Mouse (Mus musculus) forebrain, postnatal 0 days (tissue): ENCODE results near the gene Rptn. TPM values are rescaled to one million over a fixed set of nuclear protein-coding genes. Genes with fewer than 3 reads are reported as not detected.
A peak's percentile ranks its signal among the peaks of the same experiment; 100 is the strongest.
"Not testable (repeated sequence)": the region's sequence is repeated elsewhere in the genome, so short reads cannot be mapped to it uniquely, and the experiment has no call there.

Source experiments
- ATAC-seq: fragments of 200-750 bp; cut with Nextera tagmentation; 2 replicates; pipeline ENCODE4 v1.8.0; 2017; ENCODE audit warnings: mild to moderate bottlenecking, moderate library complexity
- DNase-seq: peaks from one replicate; pipeline ENCODE4 v3.0.0-alpha.2; 2015
- H3K27ac ChIP-seq: fragments of 300-500 bp; sonication (generic); 2 replicates; pipeline ENCODE4 v1.5.1; 2014; ENCODE audit warnings: low read depth, mild to moderate bottlenecking, antibody characterized with exemption, low read length, moderate library complexity, mixed read lengths
- H3K27me3 ChIP-seq: fragments of 300-500 bp; sonication (generic); 2 replicates; pipeline ENCODE4 v1.6.1; 2014; ENCODE audit warnings: mild to moderate bottlenecking, low read length, mixed read lengths; ENCODE audit not compliant: insufficient read depth
- H3K36me3 ChIP-seq: fragments of 300-500 bp; sonication (generic); 2 replicates; pipeline ENCODE4 v1.6.1; 2014; ENCODE audit warnings: mild to moderate bottlenecking, moderate library complexity; ENCODE audit not compliant: insufficient read depth
- H3K4me1 ChIP-seq: fragments of 300-500 bp; sonication (generic); 2 replicates; pipeline ENCODE4 v1.6.1; 2014; ENCODE audit warnings: antibody characterized with exemption; ENCODE audit not compliant: insufficient read depth
- H3K4me2 ChIP-seq: fragments of 300-500 bp; sonication (generic); 2 replicates; pipeline ENCODE4 v1.6.1; 2014; ENCODE audit warnings: low read depth, mild to moderate bottlenecking, moderate library complexity
- H3K4me3 ChIP-seq: fragments of 300-500 bp; sonication (generic); 2 replicates; pipeline ENCODE4 v1.5.1; 2014; ENCODE audit warnings: low read depth, low read length, mixed read lengths
- H3K9ac ChIP-seq: fragments of 300-500 bp; sonication (generic); 2 replicates; pipeline ENCODE4 v1.6.1; 2014; ENCODE audit warnings: mild to moderate bottlenecking
- H3K9me3 ChIP-seq: fragments of 300-500 bp; sonication (generic); 2 replicates; pipeline ENCODE4 v1.6.1; 2016; ENCODE audit warnings: low read length
- CTCF ChIP-seq: sonication (generic); IDR thresholded peaks from 2 replicates; pipeline ENCODE4 v1.5.1; 2016; ENCODE audit warnings: antibody characterized with exemption, control low read depth, low read depth
- WGBS: fragments of 180-500 bp; shearing (Covaris S2); extraction: QIAGEN DNeasy Blood & Tissue Kit; methylation state at CpG from one replicate; pipeline ENCODE4 v1.1.7; 2014; 5-methylcytosine and 5-hydroxymethylcytosine counted together
- microRNA-seq, 2 experiments: library from miRNA; unstranded; fragments of <30 nt; microRNA quantifications; one replicate each; pipeline ENCODE4; 2016
- polyA plus RNA-seq: library from polyadenylated mRNA; unstranded; fragments of >200 nt; fragmentation: Nextera tagmentation; extraction: Ambion mirVana; gene quantifications from 2 replicates; pipeline ENCODE4 v1.2.1, GENCODE M21; 2015
- total RNA-seq: library from RNA; depleted of rRNA; stranded (reverse); fragments of >200 nt; gene quantifications from 2 replicates; pipeline ENCODE4 v1.2.3, GENCODE M21; 2014; rRNA removed

The Rptn gene
- total and polyA plus RNA-seq, 2 experiments from 2014 or later, result not detected

DNA sequence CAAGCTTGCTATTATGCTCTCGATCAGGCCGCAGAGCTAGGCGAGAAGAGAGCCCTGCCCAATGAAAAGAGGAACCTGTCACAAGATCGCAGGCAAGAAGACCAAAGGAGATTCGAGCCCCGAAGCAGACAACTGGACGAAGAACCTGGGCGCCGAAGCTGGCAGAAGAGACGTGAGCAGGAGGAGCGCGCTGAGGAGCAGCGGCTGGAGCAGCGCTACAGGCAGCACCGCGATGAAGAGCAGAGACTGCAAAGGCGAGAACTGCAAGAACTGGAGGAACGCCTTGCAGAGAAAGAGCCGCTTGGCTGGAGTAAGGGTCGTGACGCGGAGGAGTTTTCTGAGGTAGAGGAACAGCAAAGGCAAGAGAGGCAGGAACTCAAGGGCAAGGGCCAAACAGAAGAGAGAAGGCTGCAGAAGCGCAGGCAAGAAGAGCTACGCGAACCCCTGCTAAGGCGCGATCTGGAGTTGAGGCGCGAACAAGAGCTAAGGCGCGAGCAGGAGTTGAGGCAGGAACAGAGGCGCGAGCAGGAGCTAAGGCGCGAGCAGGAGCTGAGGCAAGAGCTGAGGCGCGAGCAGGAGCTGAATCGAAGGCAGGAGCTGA lies 50.1 kb downstream of the Rptn start:
- 1% methylated on average over 38 of the region's 38 CpGs for WGBS
- Histone ChIP-seq H3K4me1 (no peaks in the 10 kb centered on the region), H3K4me2 (peak overlapping the region; percentile 93), H3K27me3 (peaks cover 26% of the 10 kb centered on the region), H3K9me3 (no peaks in the 10 kb centered on the region), H3K9ac (peak overlapping the region; percentile 28; the same call in 1 of the 2 replicates), H3K36me3 (no peaks in the 10 kb centered on the region), H3K4me3 (peak overlapping the region; percentile 58), H3K27ac (no peak overlapping the region)
- TF ChIP-seq CTCF, result no peak
- DNase-seq, result peak; percentile 41
- no peak for ATAC-seq

DNA sequence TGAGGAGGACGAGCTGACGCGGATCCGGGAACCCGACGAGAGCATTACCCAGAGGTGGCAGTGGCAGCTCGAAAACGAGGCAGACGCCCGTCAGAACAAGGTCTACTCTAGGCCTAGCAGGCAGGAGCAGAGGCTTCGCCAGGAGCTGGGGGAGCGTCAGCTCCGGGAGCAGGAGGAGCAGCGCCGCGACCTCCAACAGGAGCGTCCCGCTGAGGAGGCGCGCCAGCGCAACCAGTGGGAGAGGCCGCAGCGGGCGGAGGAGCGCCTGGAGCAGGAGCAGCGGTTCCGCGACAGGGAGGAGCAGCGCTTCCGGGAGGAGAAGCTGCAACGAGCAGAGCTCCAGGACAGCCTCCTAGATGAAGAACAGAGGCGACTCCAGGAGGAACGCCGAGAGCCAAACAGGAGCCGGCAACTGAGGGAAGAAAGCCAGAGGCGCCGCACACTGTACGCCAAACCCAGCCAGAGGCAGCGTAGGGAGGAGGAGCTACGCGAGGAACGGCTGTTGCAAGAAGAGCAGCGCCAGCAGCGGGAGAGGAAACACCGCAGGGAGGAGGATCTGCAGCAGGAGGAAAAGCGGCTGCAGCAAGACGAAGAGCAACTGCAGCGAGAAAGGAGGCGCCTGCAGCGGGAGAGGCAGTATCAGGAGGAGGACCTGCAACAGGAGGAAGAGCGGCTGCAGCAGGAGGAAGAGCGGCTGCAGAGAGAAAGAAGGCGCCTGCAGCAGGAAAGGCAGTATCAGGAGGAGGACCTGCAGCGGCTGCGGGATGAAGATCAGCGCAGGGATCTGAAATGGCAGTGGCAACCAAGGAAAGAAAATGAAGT lies 51.1 kb downstream of the Rptn start:
- H3K4me2 ChIP-seq, result peak overlapping the region; percentile 93
- DNase-seq (peak; percentile 85), ATAC-seq (peak; percentile 86)
- H3K27me3 ChIP-seq, result peaks cover 26% of the 10 kb centered on the region
- peak overlapping the region; percentile 80 for H3K27ac ChIP-seq
- no peaks in the 10 kb centered on the region for H3K4me1 ChIP-seq
- H3K9ac ChIP-seq, result peak overlapping the region; percentile 53
- no peak; the same call in 1 of the 2 replicates for TF ChIP-seq CTCF
- WGBS, result 3% methylated on average over 56 of the region's 56 CpGs
- H3K9me3 ChIP-seq, result no peaks in the 10 kb centered on the region
- peak overlapping the region; percentile 58 for H3K4me3 ChIP-seq
- no peaks in the 10 kb centered on the region for H3K36me3 ChIP-seq

DNA sequence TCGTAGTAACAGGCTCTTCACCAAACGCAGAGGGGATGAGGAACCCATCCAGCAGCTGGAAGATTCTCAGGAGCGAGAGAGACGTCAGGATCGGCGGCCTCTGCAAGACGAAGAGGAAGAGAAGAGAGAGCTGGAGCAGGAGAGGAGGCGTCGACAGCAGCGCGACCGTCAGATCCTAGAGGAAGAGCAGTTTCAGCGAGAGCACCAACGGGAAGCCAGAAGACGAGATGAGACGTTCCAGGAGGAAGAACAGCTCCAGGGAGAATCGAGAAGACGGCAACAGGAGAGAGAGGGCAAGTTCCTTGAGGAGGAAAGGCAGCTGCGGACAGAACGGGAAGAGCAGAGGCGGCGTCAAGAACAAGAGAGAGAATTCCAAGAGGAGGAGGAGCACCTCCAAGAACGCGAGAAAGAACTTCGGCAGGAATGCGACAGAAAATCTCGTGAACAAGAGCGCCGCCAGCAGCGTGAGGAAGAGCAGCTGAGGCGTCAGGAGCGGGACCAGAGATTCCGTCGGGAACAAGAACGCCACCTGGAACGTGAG lies 51.7 kb downstream of the Rptn start:
- Histone ChIP-seq H3K4me3 (peak overlapping the region; percentile 58), H3K4me1 (no peaks in the 10 kb centered on the region), H3K36me3 (no peaks in the 10 kb centered on the region), H3K4me2 (peak overlapping the region; percentile 93), H3K9ac (peak overlapping the region; percentile 53), H3K27ac (peak overlapping the region; percentile 80), H3K27me3 (peaks cover 32% of the 10 kb centered on the region), H3K9me3 (no peaks in the 10 kb centered on the region)
- DNase-seq (peak; percentile 56), ATAC-seq (peak; percentile 5; the same call in 1 of the 2 replicates)
- under 1% methylated on average over 36 of the region's 36 CpGs for WGBS
- peak; percentile 15; the same call in 1 of the 2 replicates for TF ChIP-seq CTCF

DNA sequence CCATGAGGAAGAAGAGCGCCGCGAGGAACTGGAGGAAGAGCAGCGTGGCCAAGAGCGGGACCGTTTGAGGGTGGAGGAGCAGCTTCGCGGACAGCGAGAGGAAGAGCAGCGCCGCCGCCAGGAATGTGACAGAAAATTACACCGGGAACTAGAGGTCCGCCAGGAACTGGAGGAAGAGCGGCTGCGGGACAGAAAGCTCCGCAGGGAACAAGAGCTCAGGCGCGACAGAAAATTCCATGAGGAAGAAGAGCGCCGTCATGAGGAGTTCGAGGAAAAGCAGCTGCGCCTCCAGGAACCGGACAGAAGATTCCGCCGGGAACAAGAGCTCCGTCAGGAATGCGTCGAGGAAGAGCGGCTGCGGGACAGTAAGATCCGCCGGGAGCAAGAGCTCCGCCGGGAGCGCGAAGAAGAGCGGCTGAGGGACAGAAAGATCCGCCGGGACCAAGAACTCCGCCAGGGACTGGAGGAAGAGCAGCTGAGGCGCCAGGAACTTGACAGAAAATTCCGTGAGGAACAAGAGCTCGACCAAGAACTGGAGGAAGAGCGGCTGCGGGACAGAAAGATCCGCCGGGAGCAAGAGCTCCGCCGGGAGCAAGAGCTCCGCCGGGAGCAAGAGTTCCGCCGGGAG lies 52.7 kb downstream of the Rptn start:
- no peaks in the 10 kb centered on the region for H3K9me3 ChIP-seq
- peak; percentile 24; the same call in 1 of the 2 replicates for TF ChIP-seq CTCF
- peak overlapping the region; percentile 58 for H3K4me3 ChIP-seq
- no peaks in the 10 kb centered on the region for H3K36me3 ChIP-seq
- DNase-seq, result peak; percentile 45
- no peak for ATAC-seq
- H3K27ac ChIP-seq, result no peak overlapping the region
- H3K4me1 ChIP-seq, result no peaks in the 10 kb centered on the region
- 2% methylated on average over 54 of the region's 54 CpGs for WGBS
- H3K27me3 ChIP-seq, result peaks cover 27% of the 10 kb centered on the region
- H3K4me2 ChIP-seq, result peak overlapping the region; percentile 93
- peak overlapping the region; percentile 40 for H3K9ac ChIP-seq

DNA sequence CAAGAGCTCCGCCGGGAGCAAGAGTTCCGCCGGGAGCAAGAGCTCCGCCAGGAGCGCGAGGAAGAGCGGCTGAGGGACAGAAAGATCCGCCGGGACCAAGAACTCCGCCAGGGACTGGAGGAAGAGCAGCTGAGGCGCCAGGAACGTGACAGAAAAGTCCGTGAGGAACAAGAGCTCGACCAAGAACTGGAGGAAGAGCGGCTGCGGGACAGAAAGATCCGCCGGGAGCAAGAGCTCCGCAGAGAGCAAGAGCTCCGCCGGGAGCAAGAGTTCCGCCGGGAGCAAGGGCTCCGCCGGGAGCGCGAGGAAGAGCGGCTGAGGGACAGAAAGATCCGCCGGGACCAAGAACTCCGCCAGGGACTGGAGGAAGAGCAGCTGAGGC lies 53.2 kb downstream of the Rptn start:
- 3% methylated on average over 32 of the region's 32 CpGs for WGBS
- Histone ChIP-seq H3K4me2 (peak overlapping the region; percentile 93), H3K9ac (peak overlapping the region; percentile 45), H3K4me3 (peak overlapping the region; percentile 58), H3K27me3 (peaks cover 29% of the 10 kb centered on the region)
- not testable (repeated sequence) for DNase-seq, H3K9me3 ChIP-seq, H3K27ac ChIP-seq, H3K36me3 ChIP-seq, H3K4me1 ChIP-seq, ATAC-seq

DNA sequence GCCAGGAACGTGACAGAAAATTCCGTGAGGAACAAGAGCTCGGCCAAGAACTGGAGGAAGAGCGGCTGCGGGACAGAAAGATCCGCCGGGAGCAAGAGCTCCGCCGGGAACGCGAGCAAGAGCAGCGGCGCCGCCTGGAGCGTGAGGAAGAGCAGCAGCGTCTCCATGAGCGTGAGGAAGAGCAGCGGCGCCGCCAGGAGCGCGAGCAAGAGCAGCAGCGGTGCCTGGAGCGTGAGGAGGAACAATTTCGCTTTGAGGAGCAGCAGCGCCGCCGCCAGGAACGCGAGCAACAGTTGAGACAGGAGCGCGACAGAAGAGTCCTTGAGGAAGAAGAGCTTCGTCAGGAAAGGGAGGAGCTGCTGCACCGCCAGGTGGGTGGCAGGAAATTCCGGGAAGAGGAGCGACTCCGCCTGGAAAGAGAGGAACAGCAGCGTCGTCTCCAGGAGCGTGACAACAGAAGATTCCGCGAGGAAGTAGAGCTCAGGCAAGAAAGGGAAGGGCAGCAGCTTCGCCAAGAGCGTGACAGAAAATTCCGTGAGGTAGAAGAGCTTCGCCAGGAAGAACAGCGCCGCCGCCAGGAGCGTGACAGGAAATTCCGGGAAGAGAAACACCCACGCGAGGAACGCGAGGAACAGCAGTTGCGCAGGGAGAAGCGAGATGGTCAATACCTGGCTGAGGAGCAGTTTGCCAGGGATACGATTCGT lies 53.8 kb downstream of the Rptn start:
- peak overlapping the region; percentile 45 for H3K9ac ChIP-seq
- H3K27me3 ChIP-seq, result peaks cover 27% of the 10 kb centered on the region
- H3K36me3 ChIP-seq, result no peaks in the 10 kb centered on the region
- ATAC-seq (peak; percentile 62), DNase-seq (peak; percentile 82)
- H3K4me3 ChIP-seq, result peak overlapping the region; percentile 58
- under 1% methylated on average over 59 of the region's 59 CpGs for WGBS
- H3K4me1 ChIP-seq, result no peaks in the 10 kb centered on the region
- H3K9me3 ChIP-seq, result no peaks in the 10 kb centered on the region
- peak overlapping the region; percentile 93 for H3K4me2 ChIP-seq
- peak; percentile 62 for TF ChIP-seq CTCF
- no peak overlapping the region; the same call in 1 of the 2 replicates for H3K27ac ChIP-seq

Small RNAs within 50 kb of the gene (microRNA-seq; reads per million reads assigned to microRNA genes)
- 0 reads per million in 2 experiments for gene Gm22752
- gene Gm44353, result 0 reads per million in 2 experiments

Other genes with a start within 250 kb of the Rptn start
- gene Crnn, start 248.9 kb upstream of the Rptn start, total RNA-seq, result not detected in 2 replicates
- gene Crnn, start 248.9 kb upstream of the Rptn start, polyA plus RNA-seq, result not detected in 2 replicates
- not detected in 2 replicates for gene Flg2, start 196.4 kb upstream of the Rptn start, total RNA-seq
- not detected in 2 replicates for gene Flg2, start 196.4 kb upstream of the Rptn start, polyA plus RNA-seq
- under 0.01 TPM in 1 of 2 replicates, not detected in the other for gene Flg, start 120.2 kb upstream of the Rptn start, total RNA-seq
- gene Flg, start 120.2 kb upstream of the Rptn start, polyA plus RNA-seq, result not detected in 2 replicates
- gene Hrnr, start 74.0 kb upstream of the Rptn start, total RNA-seq, result not detected in 2 replicates
- gene Hrnr, start 74.0 kb upstream of the Rptn start, polyA plus RNA-seq, result not detected in 2 replicates
- gene Tchh, start 48.6 kb downstream of the Rptn start, total RNA-seq, result 0.38 and 0.57 TPM in 2 replicates
- 0.97 and 1.3 TPM in 2 replicates for gene Tchh, start 48.6 kb downstream of the Rptn start, polyA plus RNA-seq
- gene Tchhl1, start 75.1 kb downstream of the Rptn start, total RNA-seq, result not detected in 2 replicates
- gene Tchhl1, start 75.1 kb downstream of the Rptn start, polyA plus RNA-seq, result not detected in 2 replicates
- 9.8 and 17.1 TPM in 2 replicates for gene S100a11, start 126.8 kb downstream of the Rptn start, total RNA-seq
- gene S100a11, start 126.8 kb downstream of the Rptn start, polyA plus RNA-seq, result 169 and 172 TPM in 2 replicates
- gene S100a10, start 161.4 kb downstream of the Rptn start, total RNA-seq, result 139 and 198 TPM in 2 replicates
- gene S100a10, start 161.4 kb downstream of the Rptn start, polyA plus RNA-seq, result 187 and 244 TPM in 2 replicates